Mouse (Mus musculus): ENCODE measurements around the gene Erc2.

The Erc2 gene

DNA sequence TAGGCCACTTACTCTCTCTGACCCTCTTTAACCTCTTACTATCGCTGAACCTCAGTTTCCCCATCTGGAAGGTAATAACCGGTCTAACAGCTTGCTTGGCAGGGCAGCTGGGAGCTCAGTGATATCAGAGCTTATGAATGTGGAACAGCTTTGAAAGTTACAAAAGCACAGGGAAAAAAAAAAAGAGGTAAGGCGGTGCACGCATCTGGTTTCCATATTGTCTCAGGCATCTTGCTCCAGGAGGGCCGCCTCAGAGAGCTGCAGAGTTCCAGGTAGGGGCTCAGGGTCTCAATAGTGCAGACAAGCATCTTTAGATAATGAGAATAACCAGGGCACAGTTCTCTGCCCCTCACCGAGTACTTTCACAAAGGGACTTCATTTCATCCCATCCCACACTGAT lies 816.9 kb downstream of the Erc2 start:
- no peak for DNase-seq (ENCODE audit: low read depth, low spot score)

DNA sequence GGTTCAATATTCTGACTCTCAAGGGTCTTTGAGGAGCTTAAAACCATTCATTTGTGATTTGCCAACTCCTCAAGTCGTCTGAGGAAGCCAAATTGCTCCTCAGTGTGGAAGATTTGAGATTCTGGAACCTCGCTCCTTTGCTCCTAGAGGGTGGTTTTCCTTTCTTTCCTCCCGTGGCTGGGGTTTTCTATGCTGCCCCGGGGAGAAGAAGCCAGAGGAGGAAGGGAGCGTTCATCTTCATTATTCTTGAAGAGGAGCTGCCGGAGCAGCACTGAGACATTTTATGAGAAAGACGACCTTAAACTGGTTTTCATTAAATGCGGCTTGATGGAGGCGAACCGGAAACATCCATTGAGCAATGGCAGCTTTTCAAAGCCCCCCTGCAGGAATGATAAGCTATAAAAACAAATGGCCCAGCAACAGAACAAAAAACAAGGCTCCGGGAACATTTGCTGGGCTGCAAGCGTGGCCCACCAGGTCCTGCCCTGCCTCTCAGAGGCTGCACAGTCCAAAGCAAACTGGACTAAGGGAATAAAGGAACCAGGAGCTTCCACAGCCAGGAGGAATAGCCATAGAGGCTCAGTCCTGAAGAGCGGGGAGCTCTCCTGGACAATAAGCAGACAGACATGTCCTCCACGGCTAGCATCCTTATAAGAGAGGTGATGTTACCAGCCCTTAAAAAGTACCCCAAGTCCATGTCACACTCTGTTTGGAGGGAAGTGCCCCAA lies 819.2 kb downstream of the Erc2 start:
- DNase-seq (ENCODE audit: low read depth, low spot score), result no peak

DNA sequence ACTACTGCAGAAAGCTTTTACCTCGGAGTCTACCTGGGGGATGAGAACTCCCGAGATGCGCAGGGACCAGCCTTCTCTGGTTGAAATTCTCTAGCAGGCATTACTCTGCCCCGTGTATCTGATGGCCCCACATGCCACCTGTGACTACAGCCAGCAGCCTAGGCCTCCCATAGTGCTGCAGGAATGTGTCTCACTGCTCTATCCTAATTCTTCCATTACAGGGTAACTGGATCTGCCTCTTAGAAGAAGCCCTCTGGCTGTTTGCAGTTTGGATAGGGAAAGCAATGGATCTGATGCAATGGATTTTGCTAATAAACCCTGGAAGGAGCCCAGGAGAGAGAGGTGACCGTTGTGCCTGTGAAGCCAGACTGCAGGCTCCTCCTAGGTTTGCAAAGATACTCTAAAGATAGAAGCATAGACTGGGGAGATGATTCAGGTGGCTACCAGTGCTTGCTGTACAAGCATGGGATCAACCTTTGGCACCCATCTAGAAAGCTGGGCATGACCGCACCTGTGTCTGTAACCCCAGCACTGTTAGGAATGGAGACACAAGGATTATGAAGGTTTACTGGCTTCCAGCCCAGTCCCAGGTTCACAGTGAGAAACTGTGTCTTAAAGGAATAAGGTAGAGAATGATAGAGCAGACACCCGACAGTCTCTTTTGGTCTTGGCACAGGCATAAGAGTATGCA lies 821.2 kb downstream of the Erc2 start:
- DNase-seq (ENCODE audit: low read depth, low spot score), result no peak

DNA sequence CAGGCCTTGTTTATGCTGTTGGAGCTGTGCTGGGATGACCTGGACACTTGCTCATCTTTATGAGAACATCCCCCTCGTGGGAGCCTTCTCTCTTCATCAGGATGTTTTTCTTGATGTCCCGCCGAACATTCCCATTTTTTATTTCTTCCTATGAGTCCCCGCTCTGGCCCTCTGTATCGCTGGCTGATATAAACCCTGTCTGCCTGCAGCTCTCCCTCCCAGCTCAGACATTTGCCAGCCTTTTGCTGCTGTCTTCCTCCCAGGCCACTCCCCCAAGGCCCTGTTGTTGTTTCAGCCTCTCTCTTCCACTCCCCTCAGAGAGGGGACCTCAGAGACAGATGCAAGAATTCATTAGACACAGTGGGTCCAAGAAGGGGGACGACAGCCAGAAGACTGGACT lies 823.5 kb downstream of the Erc2 start:
- no peak for DNase-seq (ENCODE audit: low read depth, low spot score)

DNA sequence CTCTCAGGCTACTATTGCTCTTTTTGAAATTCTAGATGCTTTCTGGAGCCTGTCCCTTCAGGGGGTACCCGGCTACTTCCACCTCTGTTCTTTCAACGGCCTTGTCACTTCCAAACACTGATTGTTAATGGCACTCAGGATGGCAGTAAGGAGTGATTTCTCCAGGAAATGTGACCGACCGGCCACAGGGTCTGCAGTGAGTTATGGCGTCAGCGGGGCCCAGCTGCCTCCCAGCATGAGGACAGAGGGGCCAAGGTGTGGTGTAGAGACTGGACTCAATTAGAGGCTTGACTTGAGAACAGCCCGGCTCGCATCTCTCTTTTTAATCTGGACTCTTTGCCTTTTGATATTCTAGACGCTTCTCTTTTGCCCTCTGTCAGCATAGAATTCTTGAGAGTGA lies 829.5 kb downstream of the Erc2 start:
- no peak for DNase-seq (ENCODE audit: low read depth, low spot score)

DNA sequence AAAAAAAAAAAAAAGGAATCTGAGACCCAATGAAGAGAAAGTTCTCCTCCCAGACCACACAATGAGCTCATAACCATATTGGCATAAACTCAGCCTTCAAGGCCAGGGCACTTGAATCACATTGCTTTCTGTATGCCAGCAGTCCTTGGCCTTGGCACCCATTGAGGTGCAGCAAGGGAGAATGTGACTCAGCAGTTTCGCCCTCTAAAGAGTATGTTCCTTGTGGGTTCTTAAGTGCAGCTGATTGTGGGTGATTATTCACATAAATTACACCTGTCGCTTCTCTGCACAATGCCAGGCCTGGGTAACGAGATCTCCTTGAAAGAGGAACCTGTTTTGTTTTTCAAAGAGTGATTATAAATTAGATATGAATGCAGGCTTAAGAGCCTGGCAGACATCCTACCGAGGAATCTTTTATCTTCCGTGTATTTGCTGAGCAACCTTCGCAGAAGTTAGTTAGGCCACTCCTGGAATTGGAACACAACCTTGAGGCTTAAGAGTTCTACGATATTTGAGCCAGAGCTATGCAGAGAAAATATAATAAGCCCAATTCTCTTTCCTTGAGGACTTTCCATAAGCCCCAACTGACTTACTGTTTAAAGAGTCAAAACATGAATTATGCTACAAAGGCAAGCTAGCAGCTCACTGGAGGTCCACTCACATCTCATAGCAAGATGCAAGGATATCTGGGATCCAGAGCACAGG lies 834.3 kb downstream of the Erc2 start:
- DNase-seq (ENCODE audit: low read depth, low spot score), result no peak

DNA sequence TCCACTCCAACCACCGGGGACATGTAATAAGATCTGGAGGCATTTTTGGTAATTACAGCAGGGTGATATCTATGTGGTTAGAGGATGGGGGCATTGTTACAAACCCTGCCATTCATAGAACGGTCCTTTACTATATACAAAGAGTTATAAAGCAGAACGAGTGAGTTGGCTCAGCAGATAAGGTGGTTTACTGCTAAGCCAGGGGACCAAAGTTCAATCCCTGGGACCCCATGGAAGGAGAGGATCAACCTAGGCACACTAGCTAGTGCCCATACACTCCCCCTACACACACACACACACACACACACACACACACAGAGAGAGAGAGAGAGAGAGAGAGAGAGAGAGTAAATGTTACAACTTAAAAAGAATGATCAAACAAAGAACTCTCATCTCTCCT lies 835.2 kb downstream of the Erc2 start:
- DNase-seq (ENCODE audit: low read depth, low spot score), result no peak

DNA sequence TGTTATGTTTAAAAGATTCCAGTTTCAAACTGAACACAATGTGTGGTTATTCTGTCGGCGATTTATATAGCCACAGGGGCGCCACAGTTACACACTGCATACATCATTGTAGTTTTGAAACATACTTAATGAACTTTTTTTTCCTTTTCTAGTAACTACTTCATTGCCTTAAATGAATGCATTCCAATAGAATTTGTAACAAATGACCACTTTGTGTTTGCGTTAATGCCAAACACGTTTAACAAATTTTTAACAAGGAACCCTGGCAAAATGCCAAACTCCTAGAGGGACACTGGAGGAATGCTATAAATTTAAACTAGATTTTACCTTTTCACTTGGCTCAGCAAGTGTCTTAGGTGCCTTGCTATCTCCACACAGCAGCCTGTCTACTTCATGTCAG lies 845.7 kb downstream of the Erc2 start:
- DNase-seq (ENCODE audit: low read depth, low spot score), result no peak

DNA sequence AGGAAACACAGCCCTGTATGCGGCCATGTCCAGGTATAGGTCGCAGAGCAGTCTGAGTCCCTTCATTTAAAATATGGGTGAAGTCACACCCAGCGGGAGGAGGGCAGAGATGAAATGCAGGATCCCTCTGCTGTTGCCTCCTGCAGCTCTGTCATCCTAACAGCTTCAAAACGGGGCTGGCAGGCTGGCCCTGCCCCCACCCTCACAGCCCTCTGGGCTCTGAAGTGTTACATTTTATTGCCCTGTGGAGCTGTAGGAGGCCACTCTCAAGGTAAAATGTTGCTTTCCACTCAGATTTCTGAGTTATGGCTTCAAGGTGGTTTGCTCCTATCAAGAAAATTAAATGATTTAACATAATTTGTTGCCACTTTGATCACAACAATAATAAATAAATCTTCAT lies 847.5 kb downstream of the Erc2 start:
- no peak for DNase-seq (ENCODE audit: low read depth, low spot score)

DNA sequence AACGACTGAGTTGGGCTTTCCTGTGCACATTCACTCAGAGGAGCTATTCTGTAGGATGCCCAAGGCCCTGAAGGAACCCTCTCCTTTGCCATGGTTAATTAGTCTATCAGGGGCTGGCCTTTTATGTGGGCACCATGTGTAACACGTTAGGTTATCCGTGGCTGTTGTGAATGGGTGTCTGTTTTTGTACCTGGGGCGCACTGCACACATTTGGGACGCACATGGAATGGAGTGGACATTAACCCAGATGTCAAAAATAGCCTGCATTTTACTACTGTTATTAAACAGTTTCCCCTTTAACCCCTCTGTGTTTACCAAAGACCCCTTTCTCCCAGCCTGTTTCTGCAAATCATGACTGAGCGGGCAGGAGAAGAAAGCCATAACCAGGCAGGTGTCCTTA lies 848.0 kb downstream of the Erc2 start:
- DNase-seq (ENCODE audit: low read depth, low spot score), result no peak

DNA sequence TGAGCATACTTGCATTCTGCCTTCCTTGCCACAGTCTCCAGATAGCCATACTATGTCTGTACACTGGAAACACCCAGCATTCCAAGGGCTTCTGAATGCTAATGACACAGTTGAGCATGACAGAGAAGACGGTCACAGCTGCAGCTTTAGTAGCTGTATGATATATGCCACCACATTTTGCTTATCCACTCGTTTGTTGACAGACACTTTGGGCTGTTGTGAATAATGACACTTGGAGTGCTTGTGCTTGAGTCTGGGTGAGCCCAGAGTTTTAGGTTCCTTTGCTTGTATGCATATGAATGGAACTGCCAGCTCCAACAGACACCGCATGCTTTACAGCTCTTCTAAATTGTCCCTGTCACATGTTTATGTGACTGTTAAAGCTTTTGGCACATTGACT lies 852.8 kb downstream of the Erc2 start:
- no peak for DNase-seq (ENCODE audit: low read depth, low spot score)

DNA sequence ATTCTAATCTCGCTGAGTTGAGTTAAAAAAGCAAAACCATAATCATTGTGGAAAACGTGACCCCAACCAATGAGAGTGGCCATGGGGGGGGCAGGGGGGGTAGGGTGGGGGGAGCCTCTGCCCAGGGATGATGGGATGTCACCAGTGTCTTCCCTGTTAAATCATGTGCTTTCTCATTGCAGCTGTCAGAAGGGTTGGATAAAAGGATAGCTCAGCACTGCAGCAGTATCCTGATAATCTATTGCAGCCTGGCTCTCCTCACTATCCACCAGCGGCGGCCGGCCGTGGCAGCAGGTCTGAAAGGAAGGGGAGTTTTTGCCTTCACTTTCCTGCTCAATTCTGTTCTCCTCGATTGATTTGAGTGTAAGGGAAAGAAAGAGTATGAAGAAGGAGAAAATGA lies 853.2 kb downstream of the Erc2 start:
- DNase-seq (ENCODE audit: low read depth, low spot score), result no peak

DNA sequence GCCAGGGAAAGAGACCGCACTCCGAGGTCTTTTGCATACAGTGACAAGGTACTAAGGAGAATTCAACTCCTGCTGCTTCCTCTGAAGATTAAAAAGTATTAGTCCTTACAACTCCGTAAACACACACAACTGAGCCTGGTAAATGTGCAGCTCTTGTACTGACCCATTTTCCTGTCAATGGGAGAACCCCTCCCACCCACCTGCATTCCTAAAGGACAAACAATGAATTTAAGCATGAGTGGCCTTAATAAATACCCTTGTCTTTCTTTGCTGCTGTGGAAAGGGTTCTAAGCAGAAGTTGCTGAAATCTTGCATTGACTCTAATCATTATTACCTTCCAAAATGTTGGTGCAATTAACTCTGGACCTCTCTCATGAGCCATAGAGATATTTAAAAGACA lies 854.5 kb downstream of the Erc2 start:
- DNase-seq (ENCODE audit: low read depth, low spot score), result no peak

DNA sequence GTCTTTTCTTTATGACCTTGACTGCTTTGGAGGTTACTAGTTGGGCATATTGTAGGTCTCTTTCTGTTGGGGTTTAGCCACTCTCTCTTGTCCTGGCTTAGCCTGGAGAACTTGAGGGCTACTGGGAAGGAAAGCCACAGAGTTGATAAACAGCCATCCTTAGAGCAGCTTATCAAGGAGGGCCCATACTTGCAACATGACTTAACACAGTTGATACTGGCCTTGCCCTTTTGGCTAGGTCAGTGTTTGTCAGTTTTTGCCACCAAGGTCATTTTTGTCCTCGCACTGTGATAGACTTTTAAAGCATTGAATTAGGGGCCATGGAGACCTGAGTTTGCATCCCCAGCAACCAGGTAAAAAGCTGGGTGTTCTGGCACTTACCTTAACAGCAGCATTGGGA lies 858.6 kb downstream of the Erc2 start:
- no peak for DNase-seq (ENCODE audit: low read depth, low spot score)

DNA sequence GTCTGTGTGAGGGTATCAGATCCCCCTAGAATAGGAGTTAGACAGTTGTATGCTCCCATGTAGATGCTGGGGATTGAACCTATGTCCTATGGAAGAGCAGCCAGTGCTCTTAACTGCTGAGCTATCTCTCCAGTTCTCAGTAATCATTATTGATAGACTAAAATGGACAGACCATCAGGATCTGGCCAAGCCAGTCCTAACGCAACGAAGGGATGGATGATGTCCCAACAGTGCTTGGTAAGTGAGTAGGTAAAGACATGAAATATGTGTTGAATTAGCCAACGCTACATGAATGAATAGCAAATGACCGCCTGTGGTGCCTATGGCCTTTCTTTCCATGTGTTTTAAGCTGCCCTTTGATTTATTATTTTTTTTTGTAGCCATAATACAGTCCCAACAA lies 871.6 kb downstream of the Erc2 start:
- no peak for DNase-seq (ENCODE audit: low read depth, low spot score)

DNA sequence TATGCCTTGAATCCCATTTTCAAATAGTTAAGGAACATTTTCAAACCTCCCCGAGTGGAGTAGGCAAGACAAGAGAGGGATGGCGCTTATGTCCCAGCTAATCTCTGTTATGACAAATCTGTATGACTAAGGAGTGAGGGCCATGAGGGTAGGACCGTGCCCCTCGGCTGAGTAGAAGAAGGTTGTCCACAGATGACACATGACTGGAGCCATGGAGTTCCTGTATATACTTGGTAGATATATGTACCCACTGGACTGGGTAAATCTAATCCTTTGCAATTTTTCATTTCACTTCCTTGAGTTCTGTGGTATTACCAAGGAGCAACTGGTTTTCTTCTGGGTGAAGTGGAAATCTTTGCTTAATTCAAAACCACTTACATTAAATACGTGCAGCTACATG lies 872.0 kb downstream of the Erc2 start:
- no peak for DNase-seq (ENCODE audit: low read depth, low spot score)

DNA sequence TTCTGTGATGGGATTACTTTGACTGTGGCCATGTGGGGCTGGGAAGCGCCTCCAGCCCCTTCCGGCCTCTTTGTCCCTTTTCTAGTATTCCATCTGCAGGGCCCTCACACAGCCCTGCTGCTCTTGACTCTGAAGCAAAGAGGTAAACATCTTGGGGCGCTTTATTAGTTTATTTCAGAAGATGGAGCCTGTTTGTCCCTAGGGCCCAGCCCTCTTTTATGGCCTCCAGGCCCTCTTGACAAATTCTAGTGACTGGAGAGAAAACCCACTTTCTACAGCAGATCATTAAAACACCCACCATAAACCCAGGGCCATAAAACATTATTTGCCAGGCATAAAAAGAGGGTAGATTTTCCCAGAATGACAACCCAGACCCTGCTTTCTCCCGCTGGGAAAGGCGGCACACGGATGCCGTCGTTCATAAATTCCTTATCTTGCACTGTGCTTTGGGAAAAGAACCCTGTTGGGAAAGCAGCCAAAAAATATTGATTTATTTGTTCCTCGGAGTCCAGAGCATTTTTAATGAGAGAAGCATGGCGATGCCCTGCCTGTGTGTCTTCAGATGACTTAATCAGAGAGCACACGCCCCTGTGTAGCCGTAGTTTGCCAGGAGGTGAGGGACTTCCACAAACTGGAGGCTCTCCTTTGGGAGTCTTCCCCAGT lies 879.1 kb downstream of the Erc2 start:
- no peak for DNase-seq (ENCODE audit: low read depth, low spot score)

DNA sequence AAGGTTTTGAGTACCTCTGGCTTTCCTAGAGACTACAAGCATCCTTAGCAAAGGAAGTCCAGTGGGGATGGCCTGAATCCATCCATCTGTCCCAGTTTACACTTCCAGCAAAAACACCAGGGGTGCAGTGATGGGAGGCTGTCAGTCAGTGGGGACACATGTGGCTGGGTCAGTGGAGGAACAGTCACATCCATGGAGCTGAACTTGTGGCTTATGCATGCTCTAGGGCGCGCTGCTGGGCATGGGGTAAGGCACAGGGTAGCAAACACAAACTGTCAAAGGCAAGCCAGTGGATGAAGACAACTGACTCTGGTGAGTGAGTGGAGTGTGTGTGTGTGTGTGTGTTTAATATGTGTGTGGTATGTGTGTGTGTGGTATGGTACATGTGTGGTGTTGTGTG lies 881.0 kb downstream of the Erc2 start:
- DNase-seq (ENCODE audit: low read depth, low spot score), result no peak

DNA sequence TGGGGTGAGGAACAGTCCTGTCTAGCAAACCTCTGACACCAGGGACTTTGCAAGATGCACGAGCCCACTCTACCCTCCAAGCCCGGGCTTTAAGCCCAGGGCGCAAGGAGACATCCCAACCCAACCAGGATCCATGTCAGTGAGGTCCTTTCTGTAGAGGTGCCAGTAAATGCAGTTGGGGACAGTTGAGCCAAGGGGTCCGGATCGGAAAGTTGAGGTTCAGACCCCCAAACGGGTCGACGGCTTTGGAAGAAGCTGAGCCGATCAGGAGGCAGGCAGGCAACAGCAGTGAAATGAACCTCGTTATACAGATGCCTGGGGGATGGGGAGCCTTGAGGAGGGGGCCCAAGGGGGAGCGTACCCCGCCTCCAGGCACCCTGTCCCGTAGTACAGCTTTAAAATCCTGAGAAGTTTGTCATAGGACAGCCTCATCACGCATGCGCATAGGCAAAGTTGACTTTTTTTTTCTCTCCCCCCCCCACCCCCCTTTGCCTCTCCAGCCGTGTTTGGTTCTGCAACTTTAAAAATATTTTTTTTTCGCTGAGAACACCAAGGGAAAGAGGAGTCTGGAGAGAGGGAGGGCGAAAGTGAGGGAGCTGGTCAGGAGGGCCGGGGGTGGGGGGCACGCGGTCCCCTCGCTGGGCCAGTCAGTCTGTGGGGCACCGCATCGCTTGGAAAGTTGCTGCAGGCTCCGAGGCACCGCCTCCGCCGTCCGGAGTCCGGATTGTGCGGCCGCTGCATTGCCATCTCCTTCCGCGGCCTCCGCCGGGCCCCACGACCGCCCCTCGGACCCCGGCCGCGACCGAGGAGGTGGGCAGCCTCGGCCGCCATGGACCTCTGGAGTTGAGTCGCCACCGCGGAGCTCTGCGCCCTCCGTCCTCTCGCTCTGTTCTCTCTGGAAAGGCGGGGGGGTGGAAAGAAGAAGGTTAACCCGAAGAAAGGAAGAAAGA lies 882.1 kb downstream of the Erc2 start, which contains the start of gene Wnt5a:
TSS of gene Wnt5a (plus strand) at position 650 of the 950 bp plus-strand sequence.
- peak; percentile 30 for DNase-seq (ENCODE audit: low read depth, low spot score)

DNA sequence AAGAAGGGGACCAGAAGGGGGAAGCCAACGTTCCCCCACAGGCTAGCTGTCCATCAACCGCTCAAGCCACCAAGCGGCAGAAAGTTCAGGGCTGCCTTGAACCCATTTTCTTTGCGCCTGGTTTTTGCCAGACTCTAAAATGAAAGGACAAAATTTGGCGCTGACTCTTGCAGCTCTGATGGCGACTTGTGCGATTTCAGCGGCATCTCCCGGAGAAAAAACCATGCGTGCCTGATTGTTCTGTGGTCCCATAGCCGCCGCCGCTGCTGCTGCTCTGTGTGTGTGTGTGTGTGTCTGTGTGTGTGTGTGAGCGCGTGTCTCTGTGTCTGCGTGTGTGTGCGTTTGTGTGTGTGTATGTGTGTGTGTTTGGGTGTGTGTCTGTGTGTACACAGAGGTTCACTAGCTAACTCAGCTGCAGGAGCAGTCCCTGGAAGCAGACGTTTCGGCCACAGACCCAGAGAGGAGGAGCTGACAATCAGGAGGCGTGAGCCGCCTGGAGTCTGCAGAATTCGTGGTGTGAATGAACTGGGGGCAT lies 882.9 kb downstream of the Erc2 start:
- DNase-seq (ENCODE audit: low read depth, low spot score), result peak; percentile 64

Measured in ZHBTc4 (cell line).